Mouse (Mus musculus): ENCODE data around the gene Bach2. TPM values are rescaled to one million over a fixed set of nuclear protein-coding genes. Genes with fewer than 3 reads are reported as not detected.

Bach2 gene
- total and polyA plus RNA-seq, 2 experiments from 2014 or later: 13.9 to 14.7 TPM

DNA sequence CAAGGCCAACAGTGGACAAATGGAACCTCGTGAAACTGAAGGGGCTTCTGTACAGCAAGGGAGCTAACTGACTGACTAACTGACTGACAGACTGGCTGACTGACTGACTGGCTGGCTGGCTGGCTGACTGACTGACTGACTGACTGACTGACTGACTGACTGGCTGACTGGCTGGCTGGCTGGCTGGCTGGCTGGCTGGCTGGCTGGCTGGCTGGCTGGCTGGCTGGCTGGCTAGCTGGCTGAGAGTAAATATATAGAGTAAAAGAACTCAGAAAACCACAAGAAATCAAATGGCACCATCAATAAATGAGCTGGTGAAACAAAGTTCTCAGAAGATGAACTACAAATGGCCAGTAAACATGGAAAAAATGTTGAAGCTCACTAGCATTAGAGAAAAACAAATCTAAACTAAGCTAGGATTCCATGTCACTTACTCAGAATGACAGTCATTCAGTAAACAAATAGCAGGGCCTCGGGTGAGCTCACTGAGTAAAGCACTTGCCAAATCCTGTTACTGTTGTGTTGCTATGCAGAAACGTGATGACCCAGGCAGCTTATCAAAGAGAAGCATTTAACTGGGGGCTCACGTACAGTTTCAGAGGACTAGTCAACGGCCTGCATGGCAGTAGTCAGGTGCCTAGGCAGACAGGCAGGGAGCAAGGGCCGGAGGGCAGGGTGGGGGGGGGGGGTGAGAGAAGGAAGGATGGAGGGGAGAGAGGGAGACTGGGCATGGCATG is 280.4 kb downstream of the Bach2 start:
- H3K27me3 ChIP-seq (ENCODE audit: insufficient read depth, low read length): no peaks in the 10 kb centered on the region
- DNase-seq (ENCODE audit: low spot score) (no peak), ATAC-seq (peak; percentile 70; the same call in 1 of the 2 replicates)
- no peak for TF ChIP-seq CTCF (IDR thresholded peaks at IDR 0.05; ENCODE audit: low read depth)
- 33% methylated on average over 6 of the region's 6 CpGs for WGBS
- H3K9ac ChIP-seq (replicated peaks; ENCODE audit: low read length): no peak overlapping the region
- H3K9me3 ChIP-seq (ENCODE audit: low read length): no peaks in the 10 kb centered on the region
- no peaks in the 10 kb centered on the region for H3K36me3 ChIP-seq (ENCODE audit: insufficient read depth, low read length)
- no peak overlapping the region for H3K4me3 ChIP-seq (ENCODE audit: low read length)
- no peak overlapping the region for H3K4me2 ChIP-seq (ENCODE audit: low read depth, low read length)
- H3K4me1 ChIP-seq (ENCODE audit: insufficient read depth, low read length): peaks cover 14% of the 10 kb centered on the region
- no peak overlapping the region for H3K27ac ChIP-seq

DNA sequence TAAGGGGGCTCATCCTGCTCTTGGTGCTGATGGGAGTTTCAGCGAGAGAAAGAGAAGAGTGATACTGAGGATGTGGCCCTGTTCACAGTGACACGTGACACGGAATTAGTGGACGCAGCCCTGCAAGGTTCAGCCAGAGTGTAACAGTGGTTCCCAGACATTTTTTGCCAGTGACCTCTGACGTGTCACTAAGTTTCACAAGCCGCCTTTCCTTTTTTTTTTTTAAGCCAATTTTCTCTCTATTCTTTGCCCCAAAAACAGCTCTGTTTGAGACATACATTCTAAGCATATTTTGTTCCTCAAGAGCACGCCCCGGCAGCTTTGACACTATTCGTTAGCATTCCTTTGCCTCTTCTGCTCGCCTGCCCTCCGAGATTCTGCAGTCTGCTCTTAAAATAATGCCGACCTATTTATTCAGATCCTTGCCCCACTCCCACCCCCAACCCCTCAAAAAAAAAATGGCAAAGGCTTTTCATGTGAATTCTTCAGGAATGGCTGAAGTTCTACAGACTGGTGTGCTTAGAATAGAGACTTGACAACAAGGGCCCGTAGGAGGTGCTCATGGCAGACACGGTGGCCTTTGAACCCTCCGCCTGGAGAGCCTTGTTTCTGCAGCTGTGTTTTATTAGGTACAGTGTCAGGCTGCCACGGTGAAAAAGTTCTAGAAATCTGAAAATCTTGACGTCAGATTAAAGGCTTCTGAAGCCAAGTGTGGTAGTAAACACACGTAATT is 282.2 kb downstream of the Bach2 start:
- no peaks in the 10 kb centered on the region for H3K9me3 ChIP-seq (ENCODE audit: low read length)
- peaks cover 14% of the 10 kb centered on the region for H3K4me1 ChIP-seq (ENCODE audit: insufficient read depth, low read length)
- no peak for ATAC-seq
- H3K27ac ChIP-seq: no peak overlapping the region
- H3K9ac ChIP-seq (replicated peaks; ENCODE audit: low read length): no peak overlapping the region
- no peak overlapping the region for H3K4me3 ChIP-seq (ENCODE audit: low read length)
- no peak overlapping the region for H3K4me2 ChIP-seq (ENCODE audit: low read depth, low read length)
- WGBS: 42% methylated on average over 18 of the region's 18 CpGs
- no peak for DNase-seq (ENCODE audit: low spot score)
- no peaks in the 10 kb centered on the region for H3K36me3 ChIP-seq (ENCODE audit: insufficient read depth, low read length)
- no peaks in the 10 kb centered on the region for H3K27me3 ChIP-seq (ENCODE audit: insufficient read depth, low read length)
- TF ChIP-seq CTCF (IDR thresholded peaks at IDR 0.05; ENCODE audit: low read depth): no peak

DNA sequence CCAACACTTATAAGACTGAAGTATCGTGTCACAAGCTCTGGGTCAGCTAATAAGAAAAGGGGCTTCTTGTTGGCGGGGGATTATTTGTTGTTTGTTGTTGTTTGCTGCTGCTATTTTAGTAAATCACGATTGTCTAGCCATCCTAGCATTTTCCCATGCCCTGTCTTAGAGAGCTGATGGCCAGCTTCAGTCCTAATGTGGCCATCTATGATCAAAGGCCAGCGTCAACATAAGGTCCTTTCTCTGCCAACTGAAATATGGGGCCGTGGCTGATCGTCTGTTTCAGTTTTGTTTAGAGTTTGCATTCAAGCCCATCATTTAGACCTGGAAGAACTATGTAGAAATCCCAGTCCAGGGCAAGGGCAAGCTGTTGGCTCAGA is 282.7 kb downstream of the Bach2 start:
- Histone ChIP-seq H3K4me2 (ENCODE audit: low read depth, low read length) (no peak overlapping the region), H3K4me3 (ENCODE audit: low read length) (no peak overlapping the region), H3K9me3 (ENCODE audit: low read length) (no peaks in the 10 kb centered on the region), H3K27me3 (ENCODE audit: insufficient read depth, low read length) (no peaks in the 10 kb centered on the region), H3K36me3 (ENCODE audit: insufficient read depth, low read length) (no peaks in the 10 kb centered on the region), H3K9ac (replicated peaks; ENCODE audit: low read length) (no peak overlapping the region), H3K27ac (no peak overlapping the region), H3K4me1 (ENCODE audit: insufficient read depth, low read length) (peaks cover 14% of the 10 kb centered on the region)
- TF ChIP-seq CTCF (IDR thresholded peaks at IDR 0.05; ENCODE audit: low read depth): no peak
- ATAC-seq (no peak), DNase-seq (ENCODE audit: low spot score) (no peak)
- WGBS: 62% methylated on average over 6 of the region's 6 CpGs

DNA sequence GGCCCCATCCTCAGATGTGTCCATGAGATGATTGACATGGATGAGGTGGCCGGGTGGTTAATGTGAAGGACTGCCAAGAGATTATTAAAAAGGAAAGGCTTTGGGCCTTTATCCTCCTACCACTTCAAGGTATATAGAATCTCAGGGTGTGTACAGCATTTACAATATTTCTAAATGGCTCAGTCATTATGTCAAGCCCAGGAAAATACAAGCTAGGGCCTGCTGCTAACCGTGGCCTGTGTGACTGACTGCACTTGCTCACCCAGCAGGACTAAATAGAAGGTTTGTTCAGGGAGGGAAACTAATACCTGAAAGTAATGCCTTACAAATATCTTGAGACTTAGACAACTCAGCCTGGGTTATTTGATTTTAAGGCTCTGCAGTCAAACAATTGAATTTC is 283.4 kb downstream of the Bach2 start:
- peak overlapping the region; percentile 20; the same call in 1 of the 2 replicates for H3K27ac ChIP-seq
- 52% methylated on average over 2 of the region's 2 CpGs for WGBS
- no peak overlapping the region for H3K4me2 ChIP-seq (ENCODE audit: low read depth, low read length)
- H3K4me1 ChIP-seq (ENCODE audit: insufficient read depth, low read length): peaks cover 14% of the 10 kb centered on the region
- H3K9me3 ChIP-seq (ENCODE audit: low read length): no peaks in the 10 kb centered on the region
- no peak for TF ChIP-seq CTCF (IDR thresholded peaks at IDR 0.05; ENCODE audit: low read depth)
- ATAC-seq (no peak), DNase-seq (ENCODE audit: low spot score) (no peak)
- H3K9ac ChIP-seq (replicated peaks; ENCODE audit: low read length): no peak overlapping the region
- no peaks in the 10 kb centered on the region for H3K36me3 ChIP-seq (ENCODE audit: insufficient read depth, low read length)
- no peak overlapping the region for H3K4me3 ChIP-seq (ENCODE audit: low read length)
- no peaks in the 10 kb centered on the region for H3K27me3 ChIP-seq (ENCODE audit: insufficient read depth, low read length)

DNA sequence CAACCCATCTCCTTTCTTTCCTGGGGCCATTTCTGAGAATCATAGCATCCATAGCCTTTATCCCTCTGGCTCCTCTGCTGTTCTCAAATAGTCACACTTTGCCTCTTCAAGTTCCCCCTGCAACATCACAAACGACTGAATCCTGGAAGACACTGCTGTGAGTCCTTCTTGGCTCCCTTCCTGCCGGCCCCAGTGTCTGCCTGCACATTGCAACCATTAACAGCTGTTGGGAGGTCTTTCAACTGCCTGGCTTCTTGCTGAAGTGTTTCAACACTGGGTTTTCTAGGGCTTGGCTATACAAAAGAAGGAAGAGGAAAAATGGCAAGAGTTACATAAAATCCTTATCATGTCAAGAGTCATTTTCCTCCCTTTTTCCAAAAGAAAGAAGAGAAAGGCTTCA is 285.7 kb downstream of the Bach2 start:
- no peak for ATAC-seq
- no peak for DNase-seq (ENCODE audit: low spot score)
- no peaks in the 10 kb centered on the region for H3K27me3 ChIP-seq (ENCODE audit: insufficient read depth, low read length)
- H3K36me3 ChIP-seq (ENCODE audit: insufficient read depth, low read length): no peaks in the 10 kb centered on the region
- no peaks in the 10 kb centered on the region for H3K9me3 ChIP-seq (ENCODE audit: low read length)
- TF ChIP-seq CTCF (IDR thresholded peaks at IDR 0.05; ENCODE audit: low read depth): no peak
- H3K4me1 ChIP-seq (ENCODE audit: insufficient read depth, low read length): peaks cover 14% of the 10 kb centered on the region
- no peak overlapping the region for H3K4me2 ChIP-seq (ENCODE audit: low read depth, low read length)
- no peak overlapping the region for H3K9ac ChIP-seq (replicated peaks; ENCODE audit: low read length)
- no peak overlapping the region for H3K4me3 ChIP-seq (ENCODE audit: low read length)
- H3K27ac ChIP-seq: no peak overlapping the region
- WGBS: 27% methylated on average over 2 of the region's 2 CpGs

DNA sequence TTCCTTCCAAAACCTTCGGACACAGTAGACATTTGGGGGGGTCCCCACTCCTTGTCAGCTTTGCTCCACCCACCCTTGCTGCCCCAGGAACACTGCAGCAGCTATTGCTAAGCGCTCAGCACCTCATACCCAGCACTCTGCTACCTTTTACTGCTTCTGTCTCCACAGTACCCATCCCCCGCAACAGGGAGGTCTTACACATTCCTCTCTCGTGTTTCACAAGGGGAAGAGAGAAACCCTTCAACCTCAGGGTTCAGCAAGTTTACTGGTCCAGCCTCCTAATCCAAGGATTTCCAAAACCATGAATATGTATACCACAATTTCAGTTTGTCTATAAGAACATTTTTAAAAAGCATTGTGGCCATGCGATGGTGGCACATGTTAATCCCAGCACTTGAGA is 286.4 kb downstream of the Bach2 start:
- H3K36me3 ChIP-seq (ENCODE audit: insufficient read depth, low read length): no peaks in the 10 kb centered on the region
- H3K9ac ChIP-seq (replicated peaks; ENCODE audit: low read length): no peak overlapping the region
- 81% methylated on average over 5 of the region's 5 CpGs for WGBS
- TF ChIP-seq CTCF (IDR thresholded peaks at IDR 0.05; ENCODE audit: low read depth): no peak
- no peak for ATAC-seq
- no peak overlapping the region for H3K27ac ChIP-seq
- H3K9me3 ChIP-seq (ENCODE audit: low read length): no peaks in the 10 kb centered on the region
- no peaks in the 10 kb centered on the region for H3K27me3 ChIP-seq (ENCODE audit: insufficient read depth, low read length)
- no peak for DNase-seq (ENCODE audit: low spot score)
- H3K4me3 ChIP-seq (ENCODE audit: low read length): no peak overlapping the region
- H3K4me1 ChIP-seq (ENCODE audit: insufficient read depth, low read length): peaks cover 21% of the 10 kb centered on the region
- H3K4me2 ChIP-seq (ENCODE audit: low read depth, low read length): no peak overlapping the region
